Mouse (Mus musculus): ENCODE measurements at regions not wholly inside any gene's neighbourhood (a gene's known extent, or its start where the extent isn't known, plus 50 kb on each side); places are given as distances from the start of the nearest gene placed in this dataset.
A peak's percentile ranks its signal among the peaks of the same experiment; 100 is the strongest.

DNA sequence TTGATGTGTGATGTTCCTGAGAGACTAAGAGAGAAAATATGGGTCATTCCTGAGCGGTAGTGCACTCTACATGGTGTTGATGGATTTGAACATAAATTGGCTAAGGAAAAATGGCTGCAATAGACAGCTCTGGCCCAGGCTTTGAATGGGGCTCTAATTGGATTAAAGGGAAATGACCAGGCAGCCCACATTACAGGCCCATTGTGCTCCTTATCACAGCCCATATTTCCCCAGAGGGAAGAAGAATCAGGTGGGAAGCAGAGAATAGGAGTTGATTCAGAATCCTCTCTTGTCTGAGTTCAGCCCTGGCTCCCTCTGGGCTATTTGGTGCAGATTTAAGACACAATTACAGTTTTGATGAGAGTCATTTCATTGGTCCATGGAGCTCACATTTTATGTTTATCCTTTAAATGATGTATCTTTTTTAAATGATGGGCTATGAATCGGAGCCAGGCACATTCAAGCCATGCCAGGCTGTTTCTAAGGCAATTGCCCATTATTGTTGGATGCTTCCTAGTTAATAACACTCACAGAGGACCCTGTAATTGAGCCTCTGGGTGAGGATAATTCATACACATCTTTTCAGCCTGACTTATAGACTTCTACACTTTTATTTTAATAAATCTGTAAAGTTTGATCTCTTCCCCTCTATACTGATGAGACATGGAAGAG lies 251.5 kb upstream of the Ano5 start:
- no peaks in the 10 kb centered on the region for H3K4me1 ChIP-seq (ENCODE audit: control insufficient read depth, insufficient read depth, low read length)
- no peaks in the 10 kb centered on the region for H3K36me3 ChIP-seq (ENCODE audit: control insufficient read depth, insufficient read depth, low read length)
- H3K27me3 ChIP-seq (ENCODE audit: control insufficient read depth, insufficient read depth, low read length): no peaks in the 10 kb centered on the region
- no peak for ATAC-seq (ENCODE audit: insufficient number of reproducible peaks, insufficient read depth, low FRiP score, low read depth)
- H3K27ac ChIP-seq (ENCODE audit: low read length): no peak overlapping the region
- H3K4me3 ChIP-seq (ENCODE audit: low read depth, low read length): no peak overlapping the region
- H3K9ac ChIP-seq (replicated peaks; ENCODE audit: low read depth, low read length): no peak overlapping the region
- no peaks in the 10 kb centered on the region for H3K9me3 ChIP-seq (ENCODE audit: control insufficient read depth, low read depth, low read length)
- WGBS: 60% methylated on average over 2 of the region's 2 CpGs
- H3K4me2 ChIP-seq (replicated peaks; ENCODE audit: low read depth, low read length): no peak overlapping the region

- H3K4me2 ChIP-seq (replicated peaks; ENCODE audit: low read depth, low read length): no peak overlapping the region
- H3K4me3 ChIP-seq (ENCODE audit: low read depth, low read length): no peak overlapping the region
- ATAC-seq (ENCODE audit: insufficient number of reproducible peaks, insufficient read depth, low FRiP score, low read depth): no peak
- no peaks in the 10 kb centered on the region for H3K27me3 ChIP-seq (ENCODE audit: control insufficient read depth, insufficient read depth, low read length)
- 62% methylated on average over 4 of the region's 4 CpGs for WGBS
- no peaks in the 10 kb centered on the region for H3K4me1 ChIP-seq (ENCODE audit: control insufficient read depth, insufficient read depth, low read length)
- no peak overlapping the region for H3K27ac ChIP-seq (ENCODE audit: low read length)
- H3K36me3 ChIP-seq (ENCODE audit: control insufficient read depth, insufficient read depth, low read length): no peaks in the 10 kb centered on the region
- H3K9me3 ChIP-seq (ENCODE audit: control insufficient read depth, low read depth, low read length): no peaks in the 10 kb centered on the region
- H3K9ac ChIP-seq (replicated peaks; ENCODE audit: low read depth, low read length): no peak overlapping the region
Measured at GRCm38 (mm10) chr7:51264166-51264565, 246.7 kb upstream of the Ano5 start.

- H3K36me3 ChIP-seq (ENCODE audit: control insufficient read depth, insufficient read depth, low read length): no peaks in the 10 kb centered on the region
- WGBS: 45% methylated on average over 1 of the region's 1 CpGs
- H3K9ac ChIP-seq (replicated peaks; ENCODE audit: low read depth, low read length): no peak overlapping the region
- no peak overlapping the region for H3K4me3 ChIP-seq (ENCODE audit: low read depth, low read length)
- H3K4me2 ChIP-seq (replicated peaks; ENCODE audit: low read depth, low read length): no peak overlapping the region
- no peaks in the 10 kb centered on the region for H3K9me3 ChIP-seq (ENCODE audit: control insufficient read depth, low read depth, low read length)
- no peak for ATAC-seq (ENCODE audit: insufficient number of reproducible peaks, insufficient read depth, low FRiP score, low read depth)
- H3K27me3 ChIP-seq (ENCODE audit: control insufficient read depth, insufficient read depth, low read length): no peaks in the 10 kb centered on the region
- H3K4me1 ChIP-seq (ENCODE audit: control insufficient read depth, insufficient read depth, low read length): no peaks in the 10 kb centered on the region
- no peak overlapping the region for H3K27ac ChIP-seq (ENCODE audit: low read length)
Measured at GRCm38 (mm10) chr7:51265896-51266295, 244.9 kb upstream of the Ano5 start.

DNA sequence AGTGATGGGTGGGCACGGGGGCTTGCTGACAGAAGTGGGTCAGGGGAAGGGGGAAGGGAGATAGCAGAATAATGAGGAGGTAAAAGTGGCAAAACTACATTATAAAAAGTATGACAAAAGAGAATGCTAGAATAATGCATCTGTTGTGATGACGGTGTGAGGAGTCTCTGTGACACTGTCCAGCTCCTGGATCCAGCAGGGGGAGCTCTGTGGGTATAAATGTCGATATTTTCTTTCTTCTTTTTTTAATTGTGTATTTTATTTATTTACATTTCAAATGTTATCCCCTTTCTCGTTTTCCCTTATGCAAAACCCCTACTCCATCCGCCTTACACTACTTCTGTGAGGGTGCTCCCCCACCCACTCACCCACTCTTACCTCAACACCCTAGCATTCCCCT lies 243.9 kb upstream of the Ano5 start:
- Histone ChIP-seq H3K4me2 (replicated peaks; ENCODE audit: low read depth, low read length) (no peak overlapping the region), H3K27me3 (ENCODE audit: control insufficient read depth, insufficient read depth, low read length) (no peaks in the 10 kb centered on the region), H3K27ac (ENCODE audit: low read length) (no peak overlapping the region), H3K4me1 (ENCODE audit: control insufficient read depth, insufficient read depth, low read length) (no peaks in the 10 kb centered on the region), H3K36me3 (ENCODE audit: control insufficient read depth, insufficient read depth, low read length) (no peaks in the 10 kb centered on the region), H3K9me3 (ENCODE audit: control insufficient read depth, low read depth, low read length) (no peaks in the 10 kb centered on the region), H3K9ac (replicated peaks; ENCODE audit: low read depth, low read length) (no peak overlapping the region), H3K4me3 (ENCODE audit: low read depth, low read length) (no peak overlapping the region)
- WGBS: 66% methylated on average over 5 of the region's 5 CpGs
- ATAC-seq (ENCODE audit: insufficient number of reproducible peaks, insufficient read depth, low FRiP score, low read depth): no peak

- no peak overlapping the region for H3K4me2 ChIP-seq (replicated peaks; ENCODE audit: low read depth, low read length)
- H3K9me3 ChIP-seq (ENCODE audit: control insufficient read depth, low read depth, low read length): no peaks in the 10 kb centered on the region
- no peak for ATAC-seq (ENCODE audit: insufficient number of reproducible peaks, insufficient read depth, low FRiP score, low read depth)
- no peak overlapping the region for H3K27ac ChIP-seq (ENCODE audit: low read length)
- H3K9ac ChIP-seq (replicated peaks; ENCODE audit: low read depth, low read length): no peak overlapping the region
- no peak overlapping the region for H3K4me3 ChIP-seq (ENCODE audit: low read depth, low read length)
- H3K36me3 ChIP-seq (ENCODE audit: control insufficient read depth, insufficient read depth, low read length): no peaks in the 10 kb centered on the region
- H3K4me1 ChIP-seq (ENCODE audit: control insufficient read depth, insufficient read depth, low read length): no peaks in the 10 kb centered on the region
- no peaks in the 10 kb centered on the region for H3K27me3 ChIP-seq (ENCODE audit: control insufficient read depth, insufficient read depth, low read length)
- WGBS: 49% methylated on average over 4 of the region's 4 CpGs
Measured at GRCm38 (mm10) chr7:51268743-51269142, 242.1 kb upstream of the Ano5 start.

GRCm38 (mm10) chr7:51270531-51271090 lies 240.2 kb upstream of the Ano5 start:
- Histone ChIP-seq H3K27me3 (ENCODE audit: control insufficient read depth, insufficient read depth, low read length) (no peaks in the 10 kb centered on the region), H3K4me1 (ENCODE audit: control insufficient read depth, insufficient read depth, low read length) (no peaks in the 10 kb centered on the region), H3K4me3 (ENCODE audit: low read depth, low read length) (no peak overlapping the region), H3K4me2 (replicated peaks; ENCODE audit: low read depth, low read length) (no peak overlapping the region), H3K9ac (replicated peaks; ENCODE audit: low read depth, low read length) (no peak overlapping the region), H3K9me3 (ENCODE audit: control insufficient read depth, low read depth, low read length) (no peaks in the 10 kb centered on the region), H3K27ac (ENCODE audit: low read length) (no peak overlapping the region), H3K36me3 (ENCODE audit: control insufficient read depth, insufficient read depth, low read length) (no peaks in the 10 kb centered on the region)
- ATAC-seq (ENCODE audit: insufficient number of reproducible peaks, insufficient read depth, low FRiP score, low read depth): no peak
- WGBS: 64% methylated on average over 12 of the region's 12 CpGs

DNA sequence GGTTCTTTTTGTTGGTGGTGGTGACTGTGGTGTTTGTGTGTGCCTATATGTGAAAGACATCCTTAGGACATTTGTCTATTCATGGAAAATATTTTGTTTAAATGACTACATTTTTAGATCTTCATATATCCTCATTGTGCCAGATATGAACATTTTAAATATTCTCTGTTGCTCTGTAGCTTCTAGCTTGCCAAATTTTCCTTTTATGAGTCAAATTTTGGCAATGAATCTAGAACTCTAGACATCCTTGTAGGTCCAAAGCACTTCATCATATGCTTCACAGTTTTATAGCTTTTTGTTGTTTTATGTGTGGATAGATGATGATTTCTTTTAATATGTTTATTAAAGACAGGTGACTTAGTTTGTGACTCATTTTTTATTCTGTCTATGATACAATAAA lies 229.4 kb upstream of the Ano5 start:
- no peak overlapping the region for H3K27ac ChIP-seq (ENCODE audit: low read length)
- no peaks in the 10 kb centered on the region for H3K9me3 ChIP-seq (ENCODE audit: control insufficient read depth, low read depth, low read length)

GRCm38 (mm10) chr7:51300238-51300637 lies 210.6 kb upstream of the Ano5 start:
- H3K27me3 ChIP-seq (ENCODE audit: control insufficient read depth, insufficient read depth, low read length): no peaks in the 10 kb centered on the region
- ATAC-seq (ENCODE audit: insufficient number of reproducible peaks, insufficient read depth, low FRiP score, low read depth): peak; percentile 76

More for the DNA sequence above, 229.4 kb upstream of the Ano5 start:
- H3K36me3 ChIP-seq (ENCODE audit: control insufficient read depth, insufficient read depth, low read length): no peaks in the 10 kb centered on the region
- H3K4me3 ChIP-seq (ENCODE audit: low read depth, low read length): no peak overlapping the region
- H3K27me3 ChIP-seq (ENCODE audit: control insufficient read depth, insufficient read depth, low read length): no peaks in the 10 kb centered on the region
- no peaks in the 10 kb centered on the region for H3K4me1 ChIP-seq (ENCODE audit: control insufficient read depth, insufficient read depth, low read length)
- no peak overlapping the region for H3K4me2 ChIP-seq (replicated peaks; ENCODE audit: low read depth, low read length)
- no peak for ATAC-seq (ENCODE audit: insufficient number of reproducible peaks, insufficient read depth, low FRiP score, low read depth)
- no peak overlapping the region for H3K9ac ChIP-seq (replicated peaks; ENCODE audit: low read depth, low read length)

GRCm38 (mm10) chr7:51307757-51308156 lies 203.1 kb upstream of the Ano5 start:
- Histone ChIP-seq H3K4me3 (ENCODE audit: low read depth, low read length) (no peak overlapping the region), H3K4me1 (ENCODE audit: control insufficient read depth, insufficient read depth, low read length) (no peaks in the 10 kb centered on the region), H3K4me2 (replicated peaks; ENCODE audit: low read depth, low read length) (no peak overlapping the region), H3K27ac (ENCODE audit: low read length) (no peak overlapping the region), H3K36me3 (ENCODE audit: control insufficient read depth, insufficient read depth, low read length) (no peaks in the 10 kb centered on the region), H3K9ac (replicated peaks; ENCODE audit: low read depth, low read length) (no peak overlapping the region), H3K27me3 (ENCODE audit: control insufficient read depth, insufficient read depth, low read length) (no peaks in the 10 kb centered on the region), H3K9me3 (ENCODE audit: control insufficient read depth, low read depth, low read length) (no peaks in the 10 kb centered on the region)
- 77% methylated on average over 2 of the region's 2 CpGs for WGBS
- ATAC-seq (ENCODE audit: insufficient number of reproducible peaks, insufficient read depth, low FRiP score, low read depth): no peak

More at GRCm38 (mm10) chr7:51300238-51300637, 210.6 kb upstream of the Ano5 start:
- Histone ChIP-seq H3K4me1 (ENCODE audit: control insufficient read depth, insufficient read depth, low read length) (no peaks in the 10 kb centered on the region), H3K36me3 (ENCODE audit: control insufficient read depth, insufficient read depth, low read length) (no peaks in the 10 kb centered on the region), H3K4me3 (ENCODE audit: low read depth, low read length) (no peak overlapping the region), H3K4me2 (replicated peaks; ENCODE audit: low read depth, low read length) (no peak overlapping the region), H3K27ac (ENCODE audit: low read length) (no peak overlapping the region), H3K9ac (replicated peaks; ENCODE audit: low read depth, low read length) (no peak overlapping the region), H3K9me3 (ENCODE audit: control insufficient read depth, low read depth, low read length) (no peaks in the 10 kb centered on the region)
- WGBS: 14% methylated on average over 3 of the region's 3 CpGs

Measured in stomach, embryonic 14.5 days (tissue).